Mouse (Mus musculus): Measurements from ENCODE around the gene Fdxr.

Fdxr gene

GRCm38 (mm10) chr11:115241402-115241801, 35.4 kb downstream of the Fdxr start:
- no peak for DNase-seq (ENCODE audit: low read depth)

DNA sequence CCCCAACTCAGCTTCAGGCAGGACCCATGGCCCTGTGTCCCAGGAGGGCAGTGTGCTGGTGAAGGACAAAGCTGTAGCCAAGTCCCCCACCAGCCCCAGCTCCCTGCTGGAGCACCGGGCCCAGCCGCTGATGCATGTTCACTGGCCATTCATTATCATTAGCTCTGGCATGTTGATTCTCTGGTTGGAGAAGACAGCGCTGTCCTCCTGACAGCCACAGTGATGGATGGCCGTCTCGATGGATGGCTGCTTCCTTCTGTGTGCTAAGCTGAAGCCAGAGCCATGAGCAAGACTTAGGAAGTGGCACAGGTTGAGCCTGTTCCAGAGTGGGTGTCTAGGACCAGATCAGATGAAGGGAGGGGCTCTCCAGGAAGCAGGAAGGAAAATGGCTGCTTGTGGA, 40.3 kb downstream of the Fdxr start:
- no peak for DNase-seq (ENCODE audit: low read depth)

DNA sequence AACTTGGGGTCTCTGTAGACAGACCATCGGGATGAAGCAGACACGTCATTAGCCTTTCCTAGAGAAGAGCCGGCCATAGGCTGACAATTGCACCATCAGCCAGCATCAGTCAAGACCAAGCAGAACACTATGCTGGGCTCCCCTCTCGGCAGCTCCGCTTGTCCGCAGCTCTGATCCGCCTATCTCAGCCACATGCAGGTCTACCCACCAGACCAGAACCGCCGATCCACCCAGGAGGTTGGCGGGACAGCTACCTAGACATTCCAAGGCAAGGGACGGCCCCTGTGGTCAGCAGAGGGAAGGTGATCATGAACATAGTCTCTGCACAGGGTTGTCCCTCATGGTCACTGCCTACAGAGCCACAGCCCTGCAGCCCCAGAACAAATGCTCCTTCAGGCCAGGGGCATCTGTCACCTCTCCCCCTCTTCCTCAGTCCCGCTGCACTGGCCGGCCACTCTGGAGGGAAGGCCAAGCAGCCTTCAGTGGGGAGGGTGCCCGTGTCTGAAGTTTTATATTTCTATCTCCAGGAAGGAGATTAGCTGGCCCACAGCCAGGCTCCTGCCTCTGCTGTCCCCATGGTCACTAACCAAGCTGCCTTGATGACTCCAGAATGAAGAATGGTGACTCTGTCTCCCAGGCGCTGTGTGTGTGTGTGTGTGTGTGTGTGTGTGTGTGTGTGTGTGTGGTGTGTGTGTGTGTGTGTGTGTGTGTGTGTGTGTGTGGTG, 42.4 kb downstream of the Fdxr start:
- DNase-seq (ENCODE audit: low read depth): no peak

DNA sequence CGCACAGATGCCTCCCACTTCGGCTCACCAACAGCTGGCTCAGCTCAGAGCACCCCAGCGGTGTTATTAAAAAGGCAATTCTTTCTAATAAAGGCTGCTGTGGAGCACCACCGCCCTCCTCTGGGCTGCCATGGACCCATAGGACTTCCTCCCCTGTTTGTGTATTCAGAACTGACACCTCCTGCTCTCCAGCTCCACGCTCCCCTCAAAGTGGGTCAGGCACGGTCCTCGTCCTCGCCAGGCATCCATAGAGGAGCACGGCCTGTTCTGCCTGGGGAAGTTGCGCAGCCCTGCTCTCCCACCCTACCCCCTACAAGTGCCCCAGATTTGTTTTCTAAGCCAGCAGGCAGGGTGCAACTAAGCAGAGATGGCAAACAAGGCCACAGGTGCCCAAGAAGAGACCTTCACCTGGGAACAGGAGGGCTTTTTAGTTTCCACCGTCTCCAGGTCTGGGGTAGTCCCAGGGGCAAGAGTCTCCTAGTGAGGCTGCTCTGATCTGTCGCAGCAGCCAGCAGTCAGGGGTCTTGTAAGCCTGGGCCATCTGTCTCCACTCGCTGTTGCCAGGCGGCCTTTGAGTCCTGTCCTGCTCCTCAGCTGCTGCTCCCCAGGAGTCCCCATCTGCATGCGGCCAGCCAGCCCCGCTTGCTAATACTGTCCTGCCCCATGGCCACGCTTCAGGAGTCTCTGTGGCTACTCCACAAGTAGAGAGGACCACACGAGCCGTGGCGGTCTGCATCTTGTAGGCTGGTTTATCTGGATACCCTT, 43.1 kb downstream of the Fdxr start:
- no peak for DNase-seq (ENCODE audit: low read depth)

DNA sequence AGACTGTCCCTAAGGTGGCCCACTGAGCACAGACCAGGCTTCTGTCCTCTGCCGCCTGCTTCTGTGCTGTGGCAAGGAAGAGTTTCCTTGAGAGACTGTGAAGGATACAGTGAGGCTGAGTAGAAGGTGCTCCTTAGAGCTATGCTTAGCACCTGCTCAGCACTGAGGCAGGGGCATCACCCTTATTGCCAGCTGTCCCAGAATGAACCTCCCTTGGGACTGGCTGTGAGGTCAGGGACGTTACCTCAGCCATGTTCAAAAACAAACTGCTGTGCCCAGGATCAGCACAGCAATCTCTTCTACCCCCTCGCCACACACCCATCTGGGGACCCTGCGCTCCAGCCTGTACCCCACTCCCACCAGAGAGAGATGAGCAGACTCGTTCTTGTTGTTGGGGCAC, 44.0 kb downstream of the Fdxr start:
- no peak for DNase-seq (ENCODE audit: low read depth)

- DNase-seq (ENCODE audit: low read depth): no peak
Observed at GRCm38 (mm10) chr11:115231924-115232323, 44.9 kb downstream of the Fdxr start.

DNA sequence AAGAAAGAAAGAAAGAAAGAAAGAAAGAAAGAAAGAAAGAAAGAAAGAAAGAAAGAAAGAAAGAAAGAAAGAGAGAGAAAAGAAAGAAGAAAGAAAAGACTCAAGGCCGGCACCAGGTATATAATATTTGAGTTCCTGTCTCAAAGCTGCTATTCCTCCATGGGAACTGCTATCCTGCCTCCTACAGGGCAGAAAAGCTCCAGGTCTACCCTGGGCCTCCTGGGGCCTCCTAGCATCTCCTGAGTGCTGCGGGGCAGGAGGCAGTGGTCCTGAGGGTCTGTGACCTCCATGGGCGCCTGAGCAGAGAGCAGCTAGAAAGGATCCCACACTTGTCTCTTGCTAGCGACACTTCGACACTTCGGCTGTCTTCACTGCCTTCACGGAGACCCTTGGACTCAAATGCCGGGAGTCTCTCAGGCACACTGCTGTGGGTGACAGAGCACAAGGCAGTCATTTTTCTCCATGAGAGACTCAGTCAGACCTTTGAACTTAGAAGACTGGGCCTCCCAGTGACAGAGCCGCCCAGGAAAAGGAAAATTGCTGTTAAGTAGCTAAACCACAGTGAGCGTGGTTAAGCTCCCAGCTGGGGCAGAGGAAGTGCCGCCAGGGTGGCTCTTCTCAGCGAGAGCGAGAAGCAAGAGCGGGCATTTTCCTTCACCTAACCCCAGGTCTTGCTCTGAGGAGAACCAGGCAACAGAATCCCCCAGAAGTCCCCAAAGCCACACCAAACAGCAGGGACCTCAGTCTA, 45.5 kb downstream of the Fdxr start:
- DNase-seq (ENCODE audit: low read depth): no peak

- no peak for DNase-seq (ENCODE audit: low read depth)
Observed at GRCm38 (mm10) chr11:115229021-115229930, 47.6 kb downstream of the Fdxr start.

DNA sequence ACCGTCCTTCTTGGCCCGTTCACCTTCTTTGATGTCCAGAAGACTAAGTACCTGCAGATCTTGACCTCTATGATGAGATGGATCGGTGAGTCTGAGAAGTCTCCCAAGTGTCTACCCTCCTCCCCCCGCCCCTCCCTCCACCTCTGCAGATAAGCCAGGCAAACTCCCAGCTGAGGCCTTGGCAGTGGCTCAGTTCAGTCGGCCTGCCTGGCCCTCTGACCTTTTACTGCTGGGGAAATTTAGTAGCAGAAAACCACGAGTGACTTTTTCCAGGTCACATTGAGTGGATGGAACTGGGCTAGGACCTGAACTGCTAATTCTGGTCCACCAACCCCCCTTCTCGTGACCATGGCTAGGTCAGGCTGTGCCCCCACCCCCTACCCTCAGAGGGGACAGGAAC, 48.4 kb downstream of the Fdxr start:
- no peak for DNase-seq (ENCODE audit: low read depth)

- no peak for DNase-seq (ENCODE audit: low read depth)
Observed at GRCm38 (mm10) chr11:115227640-115228039, 49.2 kb downstream of the Fdxr start.

DNA sequence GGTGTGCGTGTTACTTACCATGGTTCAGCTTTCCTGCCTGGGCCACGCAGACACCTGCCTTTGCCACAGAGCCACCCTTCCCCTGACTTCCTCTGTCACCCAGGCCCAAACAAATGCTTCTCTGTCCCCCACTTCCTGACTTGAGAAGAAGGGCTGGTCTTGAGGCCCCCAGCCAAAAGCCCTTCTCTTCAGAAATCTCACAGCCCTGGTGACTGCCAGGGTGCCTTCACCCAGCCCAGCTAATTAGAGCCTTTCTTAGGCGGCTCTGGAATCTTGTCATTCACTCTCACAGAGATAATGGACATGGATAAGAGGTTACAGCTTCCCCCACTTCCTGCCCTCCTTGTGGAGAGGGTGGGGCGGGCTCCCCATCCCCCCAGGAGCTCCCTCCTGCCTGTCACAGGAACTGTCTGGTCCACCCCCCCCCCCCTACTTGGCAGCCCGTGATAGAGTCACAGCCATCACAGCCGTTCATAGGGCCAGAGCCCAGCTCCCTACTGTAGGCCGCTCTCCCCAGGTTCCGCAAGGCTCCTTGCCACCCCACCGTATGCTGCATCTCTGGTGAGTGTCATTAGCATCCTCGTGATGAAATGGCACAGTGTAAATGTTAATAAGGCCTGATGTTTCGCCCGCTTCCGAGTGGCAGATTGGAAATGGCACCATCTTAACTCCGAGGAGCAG, 49.9 kb downstream of the Fdxr start:
- no peak for DNase-seq (ENCODE audit: low read depth)

DNA sequence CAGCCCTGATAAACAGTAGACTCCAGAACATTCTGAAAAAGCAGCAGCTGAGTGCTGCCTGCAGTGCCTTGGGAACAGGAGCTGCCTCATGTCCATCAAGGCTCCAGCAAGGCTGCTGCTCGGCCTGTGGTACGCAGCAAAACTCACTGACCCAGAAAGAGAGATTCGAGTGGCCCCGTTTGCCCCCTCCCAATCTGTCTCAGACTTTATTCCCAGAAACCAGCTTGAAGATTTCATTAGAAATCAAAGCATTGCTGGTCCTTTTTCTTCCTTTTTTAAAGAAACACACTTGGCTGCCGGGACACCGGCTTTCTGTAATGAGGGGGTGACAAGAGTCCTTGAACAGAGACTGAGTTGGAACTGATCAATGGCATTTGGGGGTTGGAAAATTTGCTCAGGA, 51.5 kb downstream of the Fdxr start:
- DNase-seq (ENCODE audit: low read depth): no peak

DNA sequence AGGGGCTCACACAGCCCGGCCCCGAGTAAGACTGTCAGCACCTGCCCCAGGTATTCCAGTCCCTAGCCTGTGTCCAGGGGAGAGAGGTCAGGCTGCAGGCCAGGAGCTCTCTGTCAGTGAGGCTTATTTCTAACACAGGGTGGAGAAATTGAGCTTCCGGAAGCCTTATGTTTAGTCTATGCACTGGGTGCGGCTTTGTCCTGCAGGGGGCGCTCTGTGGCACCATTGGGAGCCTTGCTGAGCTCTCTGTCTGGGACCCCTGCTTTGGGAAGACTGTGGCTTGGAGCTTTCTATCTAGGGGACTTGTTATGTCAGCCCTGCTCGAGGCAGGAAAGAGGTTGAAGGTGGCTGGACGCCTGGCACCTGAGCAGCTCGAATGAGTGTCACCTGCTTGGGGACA, 52.0 kb downstream of the Fdxr start:
- peak; percentile 34 for DNase-seq (ENCODE audit: low read depth)

DNA sequence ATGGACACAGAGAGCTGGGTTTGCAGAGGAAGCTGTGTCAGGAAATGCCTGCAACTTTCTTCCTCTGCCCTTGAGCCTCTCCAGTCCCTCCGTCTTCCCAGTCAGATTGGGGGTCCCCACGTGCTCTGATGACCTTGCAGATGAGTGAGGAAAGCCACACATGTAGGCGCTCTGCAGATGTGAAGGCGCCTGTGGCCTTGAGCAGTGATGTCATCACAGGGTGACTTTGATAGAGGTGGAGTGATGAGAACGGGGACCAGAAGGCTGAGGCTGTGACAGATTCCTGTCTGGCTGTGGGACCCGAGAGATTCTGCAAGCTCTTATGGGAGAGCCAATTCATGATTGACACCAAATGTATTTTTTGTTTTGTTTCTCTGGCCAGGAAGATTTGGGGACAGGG, 53.0 kb downstream of the Fdxr start:
- no peak for DNase-seq (ENCODE audit: low read depth)

GRCm38 (mm10) chr11:115223451-115223850, 53.4 kb downstream of the Fdxr start:
- no peak for DNase-seq (ENCODE audit: low read depth)

- no peak for DNase-seq (ENCODE audit: low read depth)
Observed at GRCm38 (mm10) chr11:115222570-115222969, 54.3 kb downstream of the Fdxr start.

GRCm38 (mm10) chr11:115222077-115222476, 54.8 kb downstream of the Fdxr start:
- no peak for DNase-seq (ENCODE audit: low read depth)

DNA sequence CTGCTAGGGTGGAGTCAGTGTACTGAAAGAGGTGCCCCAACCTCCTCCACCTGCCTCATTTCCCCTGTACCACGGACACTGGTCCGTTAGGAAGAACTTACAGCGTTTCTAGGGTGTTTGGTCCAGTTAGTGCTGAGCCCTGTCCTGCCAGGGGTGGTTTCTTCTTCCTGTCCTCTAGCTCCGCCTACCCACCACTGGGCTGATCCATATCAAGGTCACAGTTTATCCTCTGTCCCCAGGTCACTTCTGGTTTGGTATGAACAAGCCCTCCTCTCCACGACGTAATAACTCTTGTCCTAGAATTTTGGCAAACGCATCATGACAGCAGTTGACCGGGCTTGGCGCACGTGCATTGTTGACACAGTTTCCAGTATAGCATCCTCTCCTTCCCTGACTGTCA, 57.2 kb downstream of the Fdxr start:
- no peak for DNase-seq (ENCODE audit: low read depth)

GRCm38 (mm10) chr11:115219263-115219662, 57.6 kb downstream of the Fdxr start:
- DNase-seq (ENCODE audit: low read depth): no peak
